Mouse (Mus musculus) brain, embryonic 14.5 days (tissue): ENCODE measurements at regions not wholly inside any gene's neighbourhood (a gene's known extent, or its start where the extent isn't known, plus 50 kb on each side); places are given as distances from the start of the nearest gene placed in this dataset.

Source experiments
- DNase-seq: peaks from one replicate; pipeline ENCODE4 v3.0.0-alpha.2; 2011; ENCODE audit warnings: low read depth
- CTCF ChIP-seq: fragments of 200-500 bp; IDR thresholded peaks from 2 replicates; pipeline ENCODE4 v1.5.1; 2012; ENCODE audit warnings: inconsistent platforms, mild to moderate bottlenecking, moderate library complexity, borderline replicate concordance; ENCODE audit not compliant: insufficient read depth, insufficient read length; ENCODE audit errors: extremely low read depth
- POLR2A ChIP-seq: fragments of 200-500 bp; IDR thresholded peaks from 2 replicates; pipeline ENCODE4 v1.6.1; 2012; ENCODE audit warnings: mild to moderate bottlenecking, inconsistent platforms, borderline replicate concordance; ENCODE audit not compliant: poor library complexity, insufficient read depth, insufficient read length, severe bottlenecking; ENCODE audit errors: extremely low read depth

GRCm38 (mm10) chr2:128309541-128310030 is 183.7 kb downstream of the Bcl2l11 start:
- no peak for DNase-seq
- no peak for TF ChIP-seq POLR2A
- no peak for TF ChIP-seq CTCF

GRCm38 (mm10) chr2:128310081-128310480 is 184.2 kb downstream of the Bcl2l11 start:
- peak; percentile 83 for DNase-seq
- TF ChIP-seq POLR2A (no peak), CTCF (no peak)

GRCm38 (mm10) chr2:128312084-128312594 is 186.3 kb downstream of the Bcl2l11 start:
- DNase-seq: peak; percentile 84
- TF ChIP-seq CTCF (no peak), POLR2A (no peak)

DNA sequence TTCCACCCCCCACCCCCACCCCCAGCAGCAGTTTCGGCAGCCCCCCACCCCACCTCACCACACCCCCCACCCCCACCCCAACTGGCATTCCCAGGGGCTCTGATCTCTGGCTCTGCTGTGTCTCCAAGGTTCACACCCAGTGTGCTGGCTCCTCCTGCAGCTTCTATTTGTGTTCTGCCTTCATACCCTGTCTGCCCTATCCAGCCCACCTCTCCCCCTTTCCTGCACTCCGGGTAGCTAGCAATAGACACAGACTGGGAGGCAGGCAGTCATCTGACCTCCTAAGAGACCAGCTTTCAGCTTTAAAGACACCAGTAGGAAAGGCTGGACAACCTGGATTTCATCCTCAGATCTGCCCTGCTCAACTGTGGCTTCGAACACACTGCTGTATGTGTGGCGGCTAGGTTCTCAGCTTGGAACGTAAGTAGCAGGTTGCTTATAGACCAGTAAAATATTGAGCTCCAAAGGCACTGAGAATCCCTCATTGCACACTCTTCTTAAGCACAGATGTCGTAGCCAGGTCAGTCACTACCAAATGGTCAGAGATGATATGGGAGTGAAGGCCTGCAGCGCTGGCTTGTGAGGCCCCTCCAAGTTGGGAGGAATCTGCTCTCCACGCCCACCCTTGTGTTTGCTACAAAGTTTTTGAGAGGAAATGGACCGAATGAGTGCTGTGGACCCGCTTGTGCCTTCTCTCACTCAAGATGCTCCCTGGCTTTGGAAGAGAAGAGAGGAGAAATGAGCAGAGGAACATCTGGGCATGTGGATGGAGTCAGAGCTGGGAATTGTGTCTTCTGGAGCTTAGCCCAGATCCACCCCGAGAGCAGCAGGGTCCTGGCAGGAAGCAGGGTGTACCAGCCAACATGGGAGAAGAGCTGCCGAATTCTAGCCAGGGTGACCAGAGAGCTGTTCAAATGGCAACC is 187.1 kb downstream of the Bcl2l11 start:
- TF ChIP-seq POLR2A: no peak
- TF ChIP-seq CTCF: no peak
- peak; percentile 13 for DNase-seq

GRCm38 (mm10) chr2:128313582-128313918 is 187.7 kb downstream of the Bcl2l11 start:
- no peak for DNase-seq
- TF ChIP-seq POLR2A (no peak), CTCF (no peak)

- TF ChIP-seq POLR2A (no peak), CTCF (no peak)
- no peak for DNase-seq
These were observed 188.1 kb downstream of the Bcl2l11 start for GRCm38 (mm10) chr2:128313948-128314347.

- no peak for TF ChIP-seq POLR2A
- TF ChIP-seq CTCF: no peak
- no peak for DNase-seq
These were observed 190.7 kb downstream of the Bcl2l11 start for GRCm38 (mm10) chr2:128316516-128316915.

DNA sequence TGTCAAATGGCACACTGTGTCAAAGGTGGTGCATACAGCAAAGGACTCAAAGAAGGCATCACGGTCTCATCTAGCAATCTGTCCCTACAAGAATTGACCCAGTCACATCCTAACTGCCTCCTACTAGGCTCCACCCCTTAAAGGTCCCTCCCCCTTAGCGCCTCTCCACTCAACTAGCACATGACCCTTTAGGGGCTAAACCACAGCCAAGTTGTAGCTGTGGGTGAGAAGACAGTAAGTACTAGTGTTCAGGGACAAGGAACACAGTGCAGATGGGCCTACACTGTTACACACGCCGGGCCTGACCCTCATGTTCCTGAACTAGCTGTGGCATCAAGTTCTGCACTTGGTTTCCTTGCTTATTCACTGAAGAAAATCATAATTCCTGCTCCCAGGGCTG is 192.4 kb downstream of the Bcl2l11 start:
- no peak for DNase-seq

GRCm38 (mm10) chr2:128318956-128319355 is 193.1 kb downstream of the Bcl2l11 start:
- no peak for DNase-seq
- no peak for TF ChIP-seq POLR2A
- TF ChIP-seq CTCF: no peak

More for the DNA sequence above, 192.4 kb downstream of the Bcl2l11 start:
- TF ChIP-seq CTCF (no peak), POLR2A (no peak)

GRCm38 (mm10) chr2:128321475-128321874 is 195.6 kb downstream of the Bcl2l11 start:
- TF ChIP-seq CTCF: no peak
- TF ChIP-seq POLR2A: no peak
- DNase-seq: peak; percentile 42

DNA sequence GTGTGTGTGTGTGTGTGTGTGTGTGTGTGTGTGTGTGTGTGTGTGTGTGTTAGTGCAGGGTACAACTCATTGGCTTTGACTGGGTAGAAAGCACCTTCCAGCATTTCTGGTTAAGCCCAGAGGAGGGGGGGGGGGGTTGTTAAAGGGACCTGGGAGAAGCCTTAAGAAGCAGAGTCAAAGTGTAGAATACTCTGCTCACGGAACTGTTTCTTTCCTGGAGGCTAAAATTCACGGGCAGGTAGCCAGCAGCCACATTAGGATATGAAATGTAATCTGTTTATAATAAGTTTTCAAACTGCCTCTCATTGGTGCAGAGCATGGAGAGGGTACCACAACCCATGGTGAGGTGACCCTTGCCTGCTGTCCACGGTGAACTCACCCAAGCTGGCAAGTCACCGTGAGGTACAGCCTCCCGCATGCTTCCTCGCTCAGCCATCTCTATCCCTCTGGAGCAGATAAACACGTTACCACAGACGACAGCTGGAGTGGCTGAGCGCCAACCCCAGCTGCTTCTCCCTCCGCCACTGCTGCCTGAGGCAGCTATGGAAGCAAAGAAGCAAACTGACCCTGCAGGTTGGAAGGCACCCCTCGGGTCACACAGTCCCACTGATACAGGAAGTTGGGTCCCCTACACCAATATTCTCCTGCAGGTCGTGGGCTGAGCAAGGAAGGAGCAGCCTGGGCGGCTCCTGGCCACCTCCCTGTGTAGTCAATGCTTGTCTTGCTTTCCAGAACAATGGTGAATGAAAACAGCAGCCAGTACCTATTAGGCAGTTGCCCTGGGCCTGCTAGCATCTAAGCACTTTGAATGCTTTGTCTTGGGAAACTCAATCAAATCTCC is 198.6 kb downstream of the Bcl2l11 start:
- TF ChIP-seq POLR2A (no peak), CTCF (no peak)
- DNase-seq: peak; percentile 76

GRCm38 (mm10) chr2:128325097-128325421 is 199.2 kb downstream of the Bcl2l11 start:
- TF ChIP-seq CTCF (no peak), POLR2A (no peak)
- DNase-seq: peak; percentile 64

GRCm38 (mm10) chr2:128325456-128325855 is 199.6 kb downstream of the Bcl2l11 start:
- DNase-seq: no peak
- TF ChIP-seq CTCF (no peak), POLR2A (no peak)
